Mouse (Mus musculus): ENCODE data around the gene Dnajc15. TPM values are rescaled to one million over a fixed set of nuclear protein-coding genes. Genes with fewer than 3 reads are reported as not detected.
"Not testable (repeated sequence)": the region's sequence is repeated elsewhere in the genome, so short reads cannot be mapped to it uniquely, and the experiment has no call there.

Dnajc15 gene
- polyA plus RNA-seq, 1 experiment from 2014 or later, result 92.1 TPM

DNA sequence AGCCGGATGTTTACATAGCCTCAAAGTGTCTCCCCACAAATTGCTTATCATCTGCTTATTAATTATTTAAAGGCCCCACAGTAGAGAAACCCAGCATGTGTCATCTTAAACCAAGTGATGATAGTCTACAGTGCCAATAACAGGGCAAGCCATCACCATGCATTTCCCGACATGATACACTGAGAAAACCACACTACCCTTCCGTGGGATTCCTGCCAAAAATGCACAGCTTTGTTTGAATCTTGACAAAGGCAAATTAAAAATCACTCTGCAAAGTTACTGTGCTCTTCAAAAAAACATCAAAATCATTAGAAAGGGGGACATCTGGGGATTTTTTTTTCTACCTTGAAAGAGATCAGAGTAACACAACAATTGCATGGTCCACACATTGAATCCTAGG, 11.5 kb upstream of the Dnajc15 start:
- H3K4me1 ChIP-seq, result no peaks in the 10 kb centered on the region
- 47% methylated on average over 3 of the region's 3 CpGs for WGBS
- no peak overlapping the region for H3K27ac ChIP-seq
- no peak overlapping the region for H3K4me2 ChIP-seq
- no peak overlapping the region for H3K4me3 ChIP-seq
- no peak overlapping the region for H3K9ac ChIP-seq
- no peak for ATAC-seq (ENCODE audit: borderline replicate concordance, extremely low read depth, low FRiP score, low TSS enrichment)
- no peaks in the 10 kb centered on the region for H3K36me3 ChIP-seq
- no peaks in the 10 kb centered on the region for H3K9me3 ChIP-seq
- H3K27me3 ChIP-seq, result no peaks in the 10 kb centered on the region

DNA sequence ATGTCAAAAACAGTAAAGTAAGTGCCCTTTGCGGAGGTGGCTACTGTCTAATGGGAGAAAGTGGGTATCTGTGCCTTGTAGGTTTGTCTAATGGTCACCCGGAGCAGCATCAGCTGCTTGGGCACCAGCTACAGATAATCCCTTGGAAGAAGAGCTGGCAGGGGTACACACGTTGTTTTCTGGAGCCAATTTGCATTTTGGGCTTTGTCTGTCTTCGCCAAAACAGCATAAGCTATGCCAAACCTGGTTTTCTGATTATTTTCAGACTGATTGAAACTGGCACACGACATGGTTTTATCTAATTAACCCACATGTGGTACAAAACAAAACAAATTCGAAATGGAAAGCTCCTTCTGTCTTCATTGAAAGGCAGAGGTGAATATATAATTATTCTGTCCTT, 7.7 kb upstream of the Dnajc15 start:
- no peak for ATAC-seq (ENCODE audit: borderline replicate concordance, extremely low read depth, low FRiP score, low TSS enrichment)
- Histone ChIP-seq H3K27ac (no peak overlapping the region), H3K36me3 (no peaks in the 10 kb centered on the region), H3K4me3 (no peak overlapping the region), H3K9me3 (no peaks in the 10 kb centered on the region), H3K4me1 (no peaks in the 10 kb centered on the region), H3K9ac (no peak overlapping the region), H3K27me3 (no peaks in the 10 kb centered on the region), H3K4me2 (no peak overlapping the region)
- 72% methylated on average over 6 of the region's 6 CpGs for WGBS

DNA sequence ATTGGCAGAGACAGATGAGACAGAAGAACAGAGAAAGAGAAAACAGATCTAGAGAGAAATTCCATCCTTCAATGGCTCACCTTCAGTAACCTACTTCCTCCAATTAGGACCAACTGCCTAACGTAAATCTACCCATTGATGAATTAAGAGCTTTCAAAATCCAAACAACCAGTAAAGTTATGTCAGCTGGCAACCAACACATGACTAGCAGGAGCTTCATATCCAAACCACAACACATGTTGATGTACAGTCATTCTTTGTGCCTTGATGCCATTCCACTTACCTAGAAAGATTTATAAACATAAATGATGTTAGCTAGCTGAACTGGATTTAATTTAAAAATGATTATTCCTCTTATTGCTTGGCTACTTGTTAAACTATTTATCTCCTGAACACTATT, 7.1 kb upstream of the Dnajc15 start:
- WGBS, result 60% methylated on average over 1 of the region's 1 CpGs
- Histone ChIP-seq H3K9me3 (no peaks in the 10 kb centered on the region), H3K4me3 (no peak overlapping the region), H3K4me1 (no peaks in the 10 kb centered on the region), H3K4me2 (no peak overlapping the region), H3K36me3 (no peaks in the 10 kb centered on the region), H3K27ac (no peak overlapping the region), H3K27me3 (no peaks in the 10 kb centered on the region), H3K9ac (no peak overlapping the region)
- ATAC-seq (ENCODE audit: borderline replicate concordance, extremely low read depth, low FRiP score, low TSS enrichment), result no peak

DNA sequence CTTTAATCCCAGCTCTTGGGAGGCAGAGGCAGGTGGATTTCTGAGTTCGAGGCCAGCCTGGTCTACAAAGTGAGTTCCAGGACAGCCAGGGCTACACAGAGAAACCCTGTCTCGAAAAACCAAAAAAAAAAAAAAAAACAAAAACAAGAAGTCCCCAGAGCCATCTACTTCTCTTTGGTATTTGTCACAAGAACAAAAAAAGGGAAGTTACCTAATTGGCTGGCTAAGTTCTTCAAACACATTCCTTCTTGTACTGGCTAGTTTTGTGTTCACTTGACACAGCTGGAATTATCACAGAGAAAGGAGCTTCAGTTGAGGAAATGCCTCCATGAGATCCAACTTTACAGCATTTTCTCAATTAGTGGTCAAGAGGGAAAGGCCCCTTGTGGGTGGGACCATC, 3.0 kb upstream of the Dnajc15 start:
- not testable (repeated sequence) for H3K9ac ChIP-seq; H3K27ac ChIP-seq; H3K4me3 ChIP-seq; ATAC-seq (ENCODE audit: borderline replicate concordance, extremely low read depth, low FRiP score, low TSS enrichment); H3K9me3 ChIP-seq; H3K4me2 ChIP-seq; H3K4me1 ChIP-seq; H3K27me3 ChIP-seq; H3K36me3 ChIP-seq
- WGBS, result 75% methylated on average over 1 of the region's 2 CpGs

DNA sequence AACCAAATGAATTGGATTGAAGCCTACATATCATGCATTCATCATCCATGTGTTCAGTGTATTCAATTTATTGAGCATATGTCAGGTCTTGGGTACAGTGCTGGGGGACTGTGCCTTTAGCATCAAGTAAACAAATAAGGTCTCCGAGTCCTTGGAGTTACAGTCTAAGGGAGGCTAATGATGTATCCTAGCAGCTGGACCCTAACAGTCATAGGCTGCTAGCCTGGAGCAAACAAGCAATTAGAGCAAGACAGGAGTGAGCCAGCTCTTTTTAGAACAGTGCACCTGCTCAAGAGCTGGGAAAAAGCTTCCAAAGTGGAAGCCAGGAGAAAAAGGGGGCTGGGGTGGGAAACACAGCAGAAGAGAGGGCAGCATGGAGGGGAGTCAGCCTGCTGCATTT, 1.3 kb upstream of the Dnajc15 start:
- no peak for ATAC-seq (ENCODE audit: borderline replicate concordance, extremely low read depth, low FRiP score, low TSS enrichment)
- 72% methylated on average over 1 of the region's 1 CpGs for WGBS
- no peaks in the 10 kb centered on the region for H3K27me3 ChIP-seq
- no peaks in the 10 kb centered on the region for H3K9me3 ChIP-seq
- H3K9ac ChIP-seq, result no peak overlapping the region
- H3K27ac ChIP-seq, result no peak overlapping the region
- no peak overlapping the region for H3K4me2 ChIP-seq
- H3K4me3 ChIP-seq, result no peak overlapping the region
- 0 out of 2 replicates have a peak, but pooled peaks cover 3% of the 10 kb centered on the region for H3K4me1 ChIP-seq
- H3K36me3 ChIP-seq, result no peaks in the 10 kb centered on the region

DNA sequence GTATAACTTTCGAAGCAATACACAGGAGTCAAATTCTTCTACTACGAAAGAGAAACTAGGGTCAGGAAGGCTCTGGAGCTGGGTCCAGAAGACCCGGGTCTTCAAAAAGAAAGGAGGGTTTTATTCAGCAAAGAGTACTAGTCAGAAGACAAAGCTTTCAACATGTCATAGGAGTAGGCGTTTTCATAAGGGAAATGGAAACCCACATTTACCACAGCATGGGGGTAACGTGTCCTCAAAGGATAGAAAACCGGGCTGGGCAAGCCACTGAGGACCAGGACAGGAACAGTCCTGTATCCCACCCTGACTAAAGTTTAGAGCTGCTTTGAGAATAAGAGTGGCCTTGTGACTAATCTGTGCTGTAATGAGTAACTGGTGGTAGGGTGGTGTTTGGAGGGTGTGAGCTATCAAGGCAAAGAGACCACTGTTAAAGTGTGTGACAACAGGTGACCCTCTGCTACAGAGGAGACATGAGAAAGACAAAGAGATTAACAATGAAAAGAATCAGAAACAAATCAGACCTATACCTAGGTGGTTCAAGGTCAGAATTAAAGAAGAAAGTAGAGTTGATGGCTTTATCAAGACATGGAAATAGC, 3.4 kb downstream of the Dnajc15 start:
- no peaks in the 10 kb centered on the region for H3K9me3 ChIP-seq
- no peaks in the 10 kb centered on the region for H3K36me3 ChIP-seq
- H3K4me1 ChIP-seq, result 0 out of 2 replicates have a peak, but pooled peaks cover 3% of the 10 kb centered on the region
- H3K9ac ChIP-seq, result no peak overlapping the region
- H3K27me3 ChIP-seq, result no peaks in the 10 kb centered on the region
- no peak for ATAC-seq (ENCODE audit: borderline replicate concordance, extremely low read depth, low FRiP score, low TSS enrichment)
- H3K4me3 ChIP-seq, result no peak overlapping the region
- 84% methylated on average over 6 of the region's 6 CpGs for WGBS
- no peak overlapping the region for H3K27ac ChIP-seq
- H3K4me2 ChIP-seq, result no peak overlapping the region

DNA sequence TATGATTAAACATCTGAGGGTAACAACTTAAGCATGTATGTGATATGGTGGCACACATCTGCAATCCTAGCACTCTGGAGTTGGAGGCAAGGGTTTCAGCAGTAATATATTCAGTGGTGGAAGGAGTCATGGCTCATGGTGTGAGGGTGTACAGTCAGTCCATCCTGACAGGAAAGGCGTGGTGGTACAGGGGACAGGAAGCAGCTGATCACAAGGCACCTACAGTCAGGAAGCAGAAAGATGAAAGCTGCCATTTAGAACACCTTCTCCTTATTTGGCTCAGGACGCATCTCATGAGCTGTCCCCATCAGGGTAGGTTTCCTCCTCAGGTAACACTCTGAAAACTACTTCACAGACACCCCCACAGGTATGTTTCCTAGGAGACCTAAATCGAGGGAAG, 4.0 kb downstream of the Dnajc15 start:
- H3K27me3 ChIP-seq, result no peaks in the 10 kb centered on the region
- H3K9ac ChIP-seq, result no peak overlapping the region
- no peak for ATAC-seq (ENCODE audit: borderline replicate concordance, extremely low read depth, low FRiP score, low TSS enrichment)
- H3K4me3 ChIP-seq, result no peak overlapping the region
- H3K4me1 ChIP-seq, result 0 out of 2 replicates have a peak, but pooled peaks cover 3% of the 10 kb centered on the region
- H3K36me3 ChIP-seq, result no peaks in the 10 kb centered on the region
- H3K27ac ChIP-seq, result no peak overlapping the region
- H3K4me2 ChIP-seq, result no peak overlapping the region
- no peaks in the 10 kb centered on the region for H3K9me3 ChIP-seq
- 71% methylated on average over 3 of the region's 3 CpGs for WGBS

DNA sequence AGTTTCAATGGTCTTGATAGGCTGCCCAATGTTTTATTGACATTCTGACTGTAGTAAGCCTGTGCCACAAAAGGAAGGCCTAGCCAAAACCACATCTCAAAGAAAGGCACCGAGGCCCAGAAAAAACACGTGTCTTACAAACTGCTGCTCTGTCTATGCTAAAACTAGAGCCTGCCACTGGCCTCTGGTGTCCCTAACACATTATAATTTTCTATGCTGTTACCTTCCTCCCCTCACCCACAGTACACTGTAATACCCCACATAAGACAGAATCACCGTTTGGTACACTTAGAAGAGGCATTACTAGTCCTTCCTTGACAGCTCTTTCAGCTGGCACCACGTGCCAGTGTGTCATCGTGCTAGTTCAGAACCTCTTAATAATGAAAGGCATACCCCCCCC, 7.3 kb downstream of the Dnajc15 start:
- WGBS, result 85% methylated on average over 5 of the region's 5 CpGs
- no peaks in the 10 kb centered on the region for H3K9me3 ChIP-seq
- H3K4me3 ChIP-seq, result no peak overlapping the region
- no peak overlapping the region for H3K4me2 ChIP-seq
- H3K27ac ChIP-seq, result no peak overlapping the region
- H3K9ac ChIP-seq, result no peak overlapping the region
- H3K36me3 ChIP-seq, result no peaks in the 10 kb centered on the region
- no peak for ATAC-seq (ENCODE audit: borderline replicate concordance, extremely low read depth, low FRiP score, low TSS enrichment)
- no peaks in the 10 kb centered on the region for H3K27me3 ChIP-seq
- H3K4me1 ChIP-seq, result no peaks in the 10 kb centered on the region

DNA sequence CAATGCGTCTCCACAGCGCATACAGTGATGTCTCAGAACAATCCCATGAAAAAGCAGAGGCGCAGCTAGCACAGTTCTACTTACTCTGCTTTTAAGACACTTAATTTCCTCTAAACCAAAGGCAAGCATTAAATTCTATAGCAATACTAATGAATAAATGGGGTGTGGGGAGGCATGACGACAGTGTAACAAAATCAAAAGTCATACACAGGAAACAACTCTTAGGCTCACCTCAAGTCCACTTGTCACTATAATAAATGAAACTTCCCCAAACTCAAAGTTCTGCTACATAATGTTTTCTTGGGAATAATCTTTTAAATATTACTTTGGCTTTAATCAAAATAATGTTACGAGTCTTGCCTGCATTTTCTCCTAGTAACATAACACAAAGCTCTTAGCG, 10.4 kb downstream of the Dnajc15 start:
- no peaks in the 10 kb centered on the region for H3K27me3 ChIP-seq
- H3K4me3 ChIP-seq, result no peak overlapping the region
- no peak overlapping the region for H3K4me2 ChIP-seq
- H3K36me3 ChIP-seq, result no peaks in the 10 kb centered on the region
- no peak overlapping the region for H3K27ac ChIP-seq
- WGBS, result 77% methylated on average over 6 of the region's 6 CpGs
- no peaks in the 10 kb centered on the region for H3K9me3 ChIP-seq
- no peaks in the 10 kb centered on the region for H3K4me1 ChIP-seq
- no peak for ATAC-seq (ENCODE audit: borderline replicate concordance, extremely low read depth, low FRiP score, low TSS enrichment)
- no peak overlapping the region for H3K9ac ChIP-seq

DNA sequence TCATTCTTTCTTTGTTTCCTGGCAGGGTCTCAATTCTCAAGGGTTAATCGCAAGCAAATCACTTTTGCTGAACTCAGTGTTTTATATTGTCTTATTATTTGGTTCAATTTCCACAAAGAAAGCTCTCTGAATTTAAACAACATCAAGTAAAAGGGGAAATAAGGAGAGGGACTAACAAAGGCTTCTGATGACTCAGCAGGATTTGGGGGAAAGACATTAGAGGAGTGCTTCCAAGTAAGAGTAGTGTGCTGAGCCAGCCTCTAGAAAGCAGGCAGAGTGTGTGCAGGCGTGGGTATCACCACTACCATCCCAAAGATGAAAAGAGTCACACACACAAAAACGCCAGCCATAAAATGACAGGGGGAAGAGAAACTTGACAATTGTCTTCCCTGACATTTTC, 10.9 kb downstream of the Dnajc15 start:
- ATAC-seq (ENCODE audit: borderline replicate concordance, extremely low read depth, low FRiP score, low TSS enrichment), result no peak
- whole genome bisulfite sequencing, result 69% methylated on average over 3 of the region's 3 CpGs
- no peak overlapping the region for H3K4me3 ChIP-seq
- no peak overlapping the region for H3K9ac ChIP-seq
- no peak overlapping the region for H3K27ac ChIP-seq
- no peaks in the 10 kb centered on the region for H3K9me3 ChIP-seq
- H3K36me3 ChIP-seq, result no peaks in the 10 kb centered on the region
- no peaks in the 10 kb centered on the region for H3K27me3 ChIP-seq
- no peaks in the 10 kb centered on the region for H3K4me1 ChIP-seq
- H3K4me2 ChIP-seq, result no peak overlapping the region

DNA sequence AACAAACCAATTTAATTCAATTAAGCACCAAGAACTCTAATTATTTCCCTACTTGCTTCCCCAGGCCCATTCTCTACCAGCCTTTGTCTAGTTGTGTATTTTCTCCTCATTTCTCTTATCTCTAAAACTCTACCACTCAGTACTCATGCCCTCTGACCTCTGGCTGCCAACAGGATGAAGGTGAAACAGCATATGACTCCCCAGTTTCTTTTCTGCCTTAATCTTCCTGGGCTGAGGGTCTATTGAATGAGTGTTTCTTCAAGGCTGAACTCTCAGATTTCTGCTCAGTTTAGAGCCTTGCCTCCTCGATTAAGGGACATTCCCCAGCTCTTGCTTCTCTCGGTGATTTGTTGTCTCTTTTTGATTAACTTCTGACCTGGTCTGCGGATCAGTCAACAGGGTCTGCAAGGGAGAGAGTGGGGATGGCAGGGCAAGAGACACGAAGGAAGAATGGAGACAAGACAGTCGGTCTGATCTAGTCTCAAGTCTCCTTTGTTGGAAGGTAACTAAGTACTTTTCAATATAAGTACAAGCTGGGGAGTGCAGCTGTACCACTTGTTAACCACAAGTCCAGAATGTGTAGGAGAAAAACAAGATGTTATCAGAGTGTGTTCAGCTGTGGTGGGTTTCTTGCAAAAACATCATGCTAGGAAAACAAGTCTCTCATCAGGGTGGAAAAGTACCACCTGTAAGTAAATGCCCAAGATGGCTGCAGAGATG, 13.9 kb downstream of the Dnajc15 start:
- Histone ChIP-seq H3K9ac (no peak overlapping the region), H3K27ac (no peak overlapping the region), H3K27me3 (no peaks in the 10 kb centered on the region), H3K4me1 (no peaks in the 10 kb centered on the region), H3K4me2 (no peak overlapping the region), H3K36me3 (no peaks in the 10 kb centered on the region), H3K9me3 (no peaks in the 10 kb centered on the region), H3K4me3 (no peak overlapping the region)
- 23% methylated on average over 5 of the region's 5 CpGs for WGBS
- ATAC-seq (ENCODE audit: borderline replicate concordance, extremely low read depth, low FRiP score, low TSS enrichment), result no peak

DNA sequence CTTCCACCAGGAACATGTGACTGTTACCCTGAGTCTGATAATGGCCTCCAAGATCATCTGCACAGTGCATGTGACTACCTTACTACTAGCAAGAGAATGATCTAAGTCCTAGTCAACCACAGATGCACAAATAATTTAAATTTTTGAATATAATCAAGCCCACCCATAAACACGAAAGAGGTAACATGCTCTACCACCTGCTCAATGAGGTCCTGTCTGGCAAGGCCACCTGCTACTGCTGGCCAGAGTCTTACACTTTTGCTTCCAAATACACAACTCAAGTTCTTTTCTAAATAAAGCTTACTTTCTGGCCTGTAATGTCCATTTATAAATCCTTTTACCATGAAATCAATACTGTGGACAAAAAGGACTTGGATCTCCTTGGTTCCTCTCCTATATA, 15.0 kb downstream of the Dnajc15 start:
- H3K4me1 ChIP-seq, result no peaks in the 10 kb centered on the region
- no peaks in the 10 kb centered on the region for H3K9me3 ChIP-seq
- WGBS, result 86% methylated on average over 1 of the region's 1 CpGs
- H3K4me3 ChIP-seq, result no peak overlapping the region
- H3K9ac ChIP-seq, result no peak overlapping the region
- ATAC-seq (ENCODE audit: borderline replicate concordance, extremely low read depth, low FRiP score, low TSS enrichment), result no peak
- H3K27me3 ChIP-seq, result no peaks in the 10 kb centered on the region
- H3K27ac ChIP-seq, result no peak overlapping the region
- H3K4me2 ChIP-seq, result no peak overlapping the region
- H3K36me3 ChIP-seq, result no peaks in the 10 kb centered on the region

Data from lung, embryonic 15.5 days (tissue).